In the genomic region with DNA sequence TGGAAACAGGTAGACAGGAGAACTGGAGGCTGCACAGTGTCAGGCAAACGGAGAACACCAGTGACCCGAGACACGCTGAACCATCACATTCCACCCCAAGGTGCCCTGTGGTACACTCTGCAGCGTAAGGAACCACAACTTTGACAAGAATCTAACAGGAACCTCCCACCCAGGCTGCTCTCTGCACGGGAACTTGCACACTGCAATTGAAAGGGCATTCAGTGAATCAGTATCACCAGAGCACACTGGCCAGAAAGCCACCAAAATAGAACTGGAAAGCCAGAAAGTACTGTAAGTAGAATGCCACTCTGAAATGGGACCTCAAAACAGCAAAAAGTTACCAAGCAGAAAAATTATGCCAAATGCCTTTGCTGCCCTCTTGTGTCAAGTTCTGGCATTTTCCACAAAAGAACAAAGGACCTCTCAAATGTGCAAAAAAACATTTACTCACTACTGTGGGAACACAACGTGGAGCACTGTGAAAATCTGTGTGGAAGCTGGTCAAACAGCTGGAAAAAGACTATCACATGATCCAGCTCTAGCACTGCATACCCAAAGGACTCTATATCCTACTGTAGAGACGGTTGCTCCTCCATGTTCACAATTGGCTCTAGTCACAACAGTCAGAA, we compare ENCODE assay signal across 9 mouse cellular contexts. TPM values are rescaled to one million over a fixed set of nuclear protein-coding genes. Genes with fewer than 3 reads are reported as not detected.
A peak's percentile ranks its signal among the peaks of the same experiment; 100 is the strongest.
DNase-seq lines count a peak whose midpoint lies in the region; ATAC-seq lines count a peak whose summit lies in the region.
"Had no signal": no experiment of that assay in that cellular context is flagged by ENCODE, and none has a peak within 500 bp of the region (broad histone marks: within the 10 kb centered on the region; RNA-seq: fewer than 3 reads in every experiment).

No protein-coding gene starts in this region.

- H3K9me3 ChIP-seq in liver, embryonic 12.5 days (replicated peaks): no peaks in the 10 kb centered on the region
- H3K9me3 ChIP-seq in hindbrain, embryonic 16.5 days (ENCODE audit: control insufficient read depth, low read length): no peaks in the 10 kb centered on the region

- 36% methylated on average over 7 of the region's 7 CpGs for WGBS in liver, embryonic 12.5 days (ENCODE audit: insufficient replicate concordance)
- 52% methylated on average over 7 of the region's 7 CpGs for WGBS in hindbrain, embryonic 16.5 days

- ATAC-seq in liver, embryonic 12.5 days: no peak
- ATAC-seq in hindbrain, embryonic 16.5 days: peak; percentile 83

- H3K36me3 ChIP-seq in liver, embryonic 12.5 days: no peaks in the 10 kb centered on the region
- H3K36me3 ChIP-seq in hindbrain, embryonic 16.5 days (ENCODE audit: control insufficient read depth, insufficient read depth, low read length): no peaks in the 10 kb centered on the region

- no peak overlapping the region for H3K9ac ChIP-seq in liver, embryonic 12.5 days
- H3K9ac ChIP-seq in hindbrain, embryonic 16.5 days (ENCODE audit: low read depth, low read length): peak overlapping the region; percentile 47; the same call in 1 of the 2 replicates

- DNase-seq in liver: peak; percentile 33
- peak; percentile 47 for DNase-seq in cerebellum, adult 8-10 months
- peak; percentile 87 for DNase-seq in forelimb bud, embryonic 11.5 days (ENCODE audit: low read depth, low spot score)
- DNase-seq in layer of hippocampus, postnatal 14 days (ENCODE audit: low spot score in 2 of 2): peak; percentile 84 to 87
- peak; percentile 80 for DNase-seq in lung, postnatal 14 days
- peak; percentile 68 for DNase-seq in right cerebral cortex, postnatal 14 days

- no peaks in the 10 kb centered on the region for H3K4me1 ChIP-seq in liver, embryonic 12.5 days
- H3K4me1 ChIP-seq in hindbrain, embryonic 16.5 days (ENCODE audit: control insufficient read depth, insufficient read depth, low read depth, low read length): no peaks in the 10 kb centered on the region

- H3K4me3 ChIP-seq in liver, embryonic 12.5 days: no peak overlapping the region
- H3K4me3 ChIP-seq in hindbrain, embryonic 16.5 days (ENCODE audit: low read length): no peak overlapping the region
- H3K4me3 ChIP-seq: myocyte had no signal

- peaks cover 10% of the 10 kb centered on the region; the same call in 1 of the 2 replicates for H3K27me3 ChIP-seq in liver, embryonic 12.5 days (replicated peaks)
- H3K27me3 ChIP-seq in hindbrain, embryonic 16.5 days (replicated peaks; ENCODE audit: control insufficient read depth, insufficient read depth, low read length): no peaks in the 10 kb centered on the region

- H3K27ac ChIP-seq in liver, embryonic 12.5 days: no peak overlapping the region
- H3K27ac ChIP-seq in hindbrain, embryonic 16.5 days (ENCODE audit: low read depth, low read length): no peak overlapping the region

- H3K4me2 ChIP-seq in liver, embryonic 12.5 days: no peak overlapping the region
- H3K4me2 ChIP-seq in hindbrain, embryonic 16.5 days (ENCODE audit: low read length): no peak overlapping the region

RNA-seq across cellular contexts. Expression of a gene that starts 38.2 kb away (rescaled TPM):
- polyA plus RNA-seq in liver, embryonic 12.5 days (2016; fragmentation: Nextera tagmentation; extraction: Ambion mirVana): 1.6 and 2.1 TPM in 2 replicates
- polyA plus RNA-seq in hindbrain, embryonic 16.5 days (2015; fragmentation: Nextera tagmentation; extraction: Ambion mirVana): 8.2 and 11.7 TPM in 2 replicates
- 1 to 10 TPM; 4.1 to 4.9 TPM for total RNA-seq in layer of hippocampus, postnatal 14 days (2021)

RNA-seq across cellular contexts. Expression of a gene that starts 38.2 kb away (rescaled TPM):
- polyA plus RNA-seq in liver, embryonic 12.5 days (2016; fragmentation: Nextera tagmentation; extraction: Ambion mirVana): 13.7 and 15.3 TPM in 2 replicates
- polyA plus RNA-seq in hindbrain, embryonic 16.5 days (2015; fragmentation: Nextera tagmentation; extraction: Ambion mirVana): 28.0 and 28.9 TPM in 2 replicates
- 10 to 100 TPM; 18.5 to 18.8 TPM for total RNA-seq in layer of hippocampus, postnatal 14 days (2021)

RNA-seq across cellular contexts. Expression of a gene that starts 56.3 kb away (rescaled TPM):
- polyA plus RNA-seq in liver, embryonic 12.5 days (2016; fragmentation: Nextera tagmentation; extraction: Ambion mirVana): 119 TPM in 2 replicates
- polyA plus RNA-seq in hindbrain, embryonic 16.5 days (2015; fragmentation: Nextera tagmentation; extraction: Ambion mirVana): 14.6 and 16.7 TPM in 2 replicates
- total RNA-seq in layer of hippocampus, postnatal 14 days (2021): 10 to 100 TPM; 59.1 to 61.7 TPM

Comparison
In these comparisons a context has a peak if more than half of its experiments do, and no peak if none do; other contexts are left out.
1. DNase-seq: peak in every context shown above with its lines; median percentile 87 in forelimb bud, embryonic 11.5 days; 86 in layer of hippocampus, postnatal 14 days; 80 in lung, postnatal 14 days; 68 in right cerebral cortex, postnatal 14 days; 47 in cerebellum, adult 8-10 months; 33 in liver.